Mouse (Mus musculus) G1E-ER4 (cell line): ENCODE measurements around the gene Hes2. TPM values are rescaled to one million over a fixed set of nuclear protein-coding genes. Genes with fewer than 3 reads are reported as not detected.

Source experiments
- GATA1 ChIP-seq: IDR thresholded peaks from one replicate; pipeline ENCODE4 v1.8.0; 2012; ENCODE audit warnings: low read length, inconsistent platforms
- polyA plus RNA-seq: library from polyadenylated mRNA; stranded (reverse); fragments of >175 nt; gene quantifications from 2 replicates; pipeline ENCODE4 v1.2.3, GENCODE M21; 2012

The Hes2 gene
- polyA plus RNA-seq, 1 experiment, result 0.14 TPM

- TF ChIP-seq GATA1, result peak; percentile 24
These were observed 13.2 kb upstream of the Hes2 start for GRCm38 (mm10) chr4:152145473-152145872.

- no peak for TF ChIP-seq GATA1
These were observed 12.4 kb upstream of the Hes2 start for GRCm38 (mm10) chr4:152146033-152146827.

- no peak for TF ChIP-seq GATA1
These were observed 8.1 kb upstream of the Hes2 start for GRCm38 (mm10) chr4:152150546-152150945.

GRCm38 (mm10) chr4:152151451-152151965 lies 7.2 kb upstream of the Hes2 start:
- TF ChIP-seq GATA1, result no peak

- TF ChIP-seq GATA1, result no peak
These were observed 6.6 kb upstream of the Hes2 start, which contains the start of gene Espn for GRCm38 (mm10) chr4:152151966-152152544. Gene Espn, minus strand, starts transcription at chr4:152152371.

GRCm38 (mm10) chr4:152153771-152154177 lies 4.9 kb upstream of the Hes2 start:
- TF ChIP-seq GATA1, result no peak

GRCm38 (mm10) chr4:152155019-152155418 lies 3.6 kb upstream of the Hes2 start:
- no peak for TF ChIP-seq GATA1

GRCm38 (mm10) chr4:152157779-152158584 lies 685 bp upstream of the Hes2 start:
- TF ChIP-seq GATA1, result no peak

- TF ChIP-seq GATA1, result no peak
These were observed 615 bp downstream of the Hes2 start for GRCm38 (mm10) chr4:152159285-152159678.

- no peak for TF ChIP-seq GATA1
These were observed 2.1 kb downstream of the Hes2 start for GRCm38 (mm10) chr4:152160748-152161147.

- TF ChIP-seq GATA1, result no peak
These were observed 2.9 kb downstream of the Hes2 start for GRCm38 (mm10) chr4:152161601-152162000.

- TF ChIP-seq GATA1, result no peak
These were observed 4.1 kb downstream of the Hes2 start for GRCm38 (mm10) chr4:152162748-152163147.

- no peak for TF ChIP-seq GATA1
These were observed 6.6 kb downstream of the Hes2 start for GRCm38 (mm10) chr4:152165036-152165931.

- no peak for TF ChIP-seq GATA1
These were observed 9.4 kb downstream of the Hes2 start for GRCm38 (mm10) chr4:152168052-152168451.

- TF ChIP-seq GATA1, result no peak
These were observed 10.4 kb downstream of the Hes2 start for GRCm38 (mm10) chr4:152169103-152169502.
